Mouse (Mus musculus) testis, postnatal 10 days (tissue): ENCODE data around the gene Ghsr.

Source experiments
- DNase-seq: peaks from one replicate; pipeline ENCODE4 v3.0.0; 2021; ENCODE audit warnings: low spot score

The Ghsr gene

GRCm38 (mm10) chr3:27411286-27411685 lies 40.1 kb downstream of the Ghsr start:
- no peak for DNase-seq

DNA sequence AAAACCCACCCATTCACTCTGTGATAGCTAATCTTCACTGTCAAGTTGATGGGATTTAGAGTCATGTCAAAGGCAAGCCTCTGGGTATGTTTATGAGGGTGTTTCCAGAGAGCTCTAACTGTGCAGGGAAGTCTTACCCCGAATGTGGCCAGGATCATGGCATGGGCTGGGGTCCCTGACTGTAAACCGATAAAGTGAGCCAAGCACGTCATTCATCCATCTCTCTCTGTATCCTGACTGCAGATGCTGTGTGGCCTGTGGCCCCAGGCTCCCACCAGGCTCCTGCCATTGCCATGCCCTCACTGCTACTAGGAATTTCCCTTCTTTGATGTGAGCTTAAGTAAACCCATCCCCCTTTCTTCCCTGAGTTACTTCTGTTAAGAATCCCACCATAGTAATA lies 42.4 kb downstream of the Ghsr start:
- DNase-seq = no peak

GRCm38 (mm10) chr3:27416786-27417185 lies 45.6 kb downstream of the Ghsr start:
- DNase-seq = no peak

DNA sequence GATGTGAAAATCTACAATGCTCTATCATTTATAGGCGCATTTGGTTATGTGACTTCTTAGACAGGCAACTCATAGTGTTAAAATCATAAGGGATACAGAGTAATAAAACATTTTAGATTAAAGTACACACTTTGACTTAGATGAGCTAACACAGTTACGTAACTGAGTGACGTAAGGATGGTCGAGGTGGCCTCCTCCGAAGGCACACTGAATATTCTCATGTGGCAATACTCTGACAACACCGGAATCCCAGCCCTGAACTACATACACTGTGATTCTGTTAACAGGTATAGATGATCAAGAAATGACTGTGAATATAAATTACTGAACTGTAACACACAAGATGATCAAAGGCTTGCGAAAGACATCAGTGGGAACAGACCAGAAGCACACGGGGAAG lies 47.5 kb downstream of the Ghsr start:
- DNase-seq = no peak

DNA sequence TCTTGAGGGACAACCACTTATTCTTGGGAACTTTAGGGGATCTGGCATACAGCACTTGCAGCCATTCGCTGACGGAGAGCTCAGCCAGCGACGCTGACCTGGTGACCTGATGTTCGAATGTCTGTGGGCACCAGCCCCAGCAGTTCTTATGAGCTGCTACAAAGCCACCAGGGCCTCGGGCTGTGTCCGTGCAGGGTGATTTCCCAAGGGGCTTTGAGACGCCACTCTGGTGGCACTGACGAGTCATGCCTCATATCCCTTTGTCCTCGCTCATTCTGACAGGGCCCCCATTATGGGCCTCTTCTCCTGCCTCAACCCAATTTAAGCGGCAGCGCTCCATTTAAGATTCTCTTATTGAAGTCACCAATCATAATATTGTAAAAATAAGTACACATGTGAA lies 50.8 kb downstream of the Ghsr start:
- no peak for DNase-seq

DNA sequence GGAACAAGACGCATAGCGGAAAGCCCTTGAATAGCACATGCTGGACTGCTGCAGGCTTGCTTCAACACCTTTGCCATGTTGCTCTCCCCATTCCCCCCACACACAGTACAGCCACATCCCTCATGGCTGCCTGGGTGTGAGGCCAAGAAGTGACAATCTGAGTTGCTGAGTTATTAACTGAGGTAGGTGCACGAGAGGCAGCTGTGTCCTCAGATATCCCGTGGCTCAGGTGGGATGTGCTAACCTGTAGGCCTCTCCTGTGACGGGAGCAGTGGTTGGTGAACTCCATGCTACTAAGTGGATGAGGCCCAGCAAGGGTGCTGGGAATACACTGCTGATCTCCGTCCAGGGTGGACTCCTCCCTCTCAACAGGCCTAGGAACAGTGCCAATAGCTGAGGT lies 51.4 kb downstream of the Ghsr start:
- no peak for DNase-seq

DNA sequence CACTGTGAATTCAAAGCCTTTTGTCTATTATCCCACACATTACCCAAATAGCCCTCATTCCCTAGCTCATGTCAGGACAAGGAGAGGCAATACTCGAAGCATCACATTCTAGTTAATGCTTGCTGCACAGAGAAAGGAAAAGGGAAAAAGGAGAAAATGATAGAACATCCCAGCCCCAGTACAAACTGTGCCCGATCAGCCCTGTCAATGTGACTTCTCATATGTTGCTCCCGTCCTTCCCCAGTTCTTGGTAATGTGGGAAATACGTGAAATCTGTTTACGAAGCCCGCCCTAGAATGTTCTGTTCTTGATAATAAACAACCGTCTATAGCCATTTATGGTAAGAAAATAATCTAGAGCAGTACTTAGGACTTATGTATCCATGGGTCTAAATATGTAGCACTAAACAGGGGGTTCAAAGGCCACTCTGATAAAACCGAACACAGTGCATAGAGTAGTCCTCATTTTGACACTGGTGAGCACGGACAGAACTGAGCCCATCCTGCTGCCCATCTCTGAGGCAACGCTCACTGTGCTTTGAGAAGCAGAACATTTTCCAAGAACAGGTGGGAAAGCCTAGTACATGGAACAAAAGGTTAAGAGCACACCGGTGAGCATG lies 53.0 kb downstream of the Ghsr start:
- DNase-seq = no peak

GRCm38 (mm10) chr3:27427406-27427805 lies 56.3 kb downstream of the Ghsr start:
- DNase-seq = no peak
